Mouse (Mus musculus) heart, adult 2 months (tissue): ENCODE measurements at regions not wholly inside any gene's neighbourhood (a gene's known extent, or its start where the extent isn't known, plus 50 kb on each side); places are given as distances from the start of the nearest gene placed in this dataset.

Source experiments
- CTCF ChIP-seq: fragments of 200-600 bp; IDR thresholded peaks from 2 replicates; pipeline ENCODE4 v1.8.1; 2022; ENCODE audit warnings: antibody characterized with exemption, mild to moderate bottlenecking, moderate library complexity
- POLR2A ChIP-seq: fragments of 200-500 bp; IDR thresholded peaks from 2 replicates; pipeline ENCODE4 v1.6.1; 2011; ENCODE audit warnings: mild to moderate bottlenecking, low read depth, low read length, control low read depth; ENCODE audit not compliant: insufficient read depth

GRCm38 (mm10) chr5:74923337-74923736 is 121.2 kb downstream of the Chic2 start:
- TF ChIP-seq POLR2A, result no peak
- no peak for TF ChIP-seq CTCF
